Mouse (Mus musculus) kidney, postnatal 10 days (tissue): Measurements from ENCODE around the gene Tmpo.
A peak's percentile ranks its signal among the peaks of the same experiment; 100 is the strongest.

ENCODE experiments used
- DNase-seq: peaks from one replicate; pipeline ENCODE4 v3.0.0; 2021; ENCODE audit warnings: mixed read lengths

The Tmpo gene

GRCm38 (mm10) chr10:91180761-91181460 lies at the start of gene Tmpo:
TSS of gene Tmpo (minus strand) at chr10:91181315.
- DNase-seq, result no peak

GRCm38 (mm10) chr10:91230400-91230799 lies 49.3 kb upstream of the Tmpo start:
- peak; percentile 23 for DNase-seq

- peak; percentile 45 for DNase-seq
Measured at GRCm38 (mm10) chr10:91229518-91229961, 48.4 kb upstream of the Tmpo start.

GRCm38 (mm10) chr10:91228924-91229517 lies 47.9 kb upstream of the Tmpo start:
- DNase-seq, result no peak

- peak; percentile 28 for DNase-seq
Measured at GRCm38 (mm10) chr10:91227034-91227433, 45.9 kb upstream of the Tmpo start.

- DNase-seq, result peak; percentile 44
Measured at GRCm38 (mm10) chr10:91222398-91223236, 41.5 kb upstream of the Tmpo start.

- DNase-seq, result no peak
Measured at GRCm38 (mm10) chr10:91208899-91209667, 28.0 kb upstream of the Tmpo start.

- no peak for DNase-seq
Measured at GRCm38 (mm10) chr10:91208461-91208860, 27.3 kb upstream of the Tmpo start.

GRCm38 (mm10) chr10:91207275-91207674 lies 26.2 kb upstream of the Tmpo start:
- DNase-seq, result no peak

- DNase-seq, result no peak
Measured at GRCm38 (mm10) chr10:91205632-91206031, 24.5 kb upstream of the Tmpo start.

- DNase-seq, result no peak
Measured at GRCm38 (mm10) chr10:91200581-91200980, 19.5 kb upstream of the Tmpo start.

- DNase-seq, result no peak
Measured at GRCm38 (mm10) chr10:91199238-91199780, 18.2 kb upstream of the Tmpo start.

- DNase-seq, result no peak
Measured at GRCm38 (mm10) chr10:91197704-91198103, 16.6 kb upstream of the Tmpo start.

- DNase-seq, result no peak
Measured at GRCm38 (mm10) chr10:91196778-91197177, 15.7 kb upstream of the Tmpo start.

- DNase-seq, result no peak
Measured at GRCm38 (mm10) chr10:91195680-91196079, 14.6 kb upstream of the Tmpo start.

GRCm38 (mm10) chr10:91195091-91195490 lies 14.0 kb upstream of the Tmpo start:
- no peak for DNase-seq

- DNase-seq, result no peak
Measured at GRCm38 (mm10) chr10:91191851-91192250, 10.7 kb upstream of the Tmpo start.

- no peak for DNase-seq
Measured at GRCm38 (mm10) chr10:91189476-91189875, 8.4 kb upstream of the Tmpo start.

GRCm38 (mm10) chr10:91188684-91189287 lies 7.7 kb upstream of the Tmpo start:
- no peak for DNase-seq

- DNase-seq, result peak; percentile 87
Measured at GRCm38 (mm10) chr10:91187872-91188271, 6.8 kb upstream of the Tmpo start.

GRCm38 (mm10) chr10:91187349-91187748 lies 6.2 kb upstream of the Tmpo start:
- DNase-seq, result peak; percentile 45

- no peak for DNase-seq
Measured at GRCm38 (mm10) chr10:91185721-91186120, 4.6 kb upstream of the Tmpo start.
